Mouse (Mus musculus) layer of hippocampus, postnatal 14 days (tissue): ENCODE measurements around the gene Olfr118. TPM values are rescaled to one million over a fixed set of nuclear protein-coding genes. Genes with fewer than 3 reads are reported as not detected.
"Not testable (repeated sequence)": the region's sequence is repeated elsewhere in the genome, so short reads cannot be mapped to it uniquely, and the experiment has no call there.

Experiments used
- DNase-seq, 2 experiments: peaks; one replicate each; pipeline ENCODE4 v3.0.0; 2021 to 2022; ENCODE audit warnings: low spot score in 2 of 2, mixed read lengths in 1 of 2
- long read RNA-seq, 2 experiments: library from polyadenylated mRNA; stranded (forward); transcript quantifications; one replicate each; pipeline ENCODE4 v2.0.0; 2021
- total RNA-seq, 2 experiments: library from RNA; stranded (reverse); gene quantifications; 2 replicates each; pipeline ENCODE4 v1.2.3; 2021

Gene Olfr118
- not detected for total RNA-seq
- long read RNA-seq, experiment 1, result 0 reads
- long read RNA-seq, experiment 2, result 0 reads

DNA sequence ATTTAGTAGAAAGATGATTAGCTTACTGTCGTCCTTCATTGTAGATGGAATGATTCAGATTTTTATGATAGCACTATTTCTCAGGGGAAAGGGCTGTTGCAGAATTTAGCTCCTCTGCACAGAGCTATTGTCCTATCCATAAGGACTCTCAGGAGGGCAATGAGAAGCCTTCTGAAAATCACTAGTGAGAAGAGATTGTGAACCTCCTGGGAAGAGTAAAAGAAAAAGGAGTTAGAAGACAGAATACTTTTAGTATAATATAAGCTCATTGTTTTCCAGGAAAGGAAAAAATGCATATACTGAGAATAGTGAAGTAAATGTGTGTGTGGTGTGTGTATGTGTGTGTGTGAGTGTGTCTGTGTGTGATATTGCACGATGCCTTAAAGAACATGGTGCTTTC, at the start of gene Olfr118:
TSS of gene Olfr118 (plus strand) at position 301 of the 400 bp plus-strand sequence.
- no peak for DNase-seq

DNA sequence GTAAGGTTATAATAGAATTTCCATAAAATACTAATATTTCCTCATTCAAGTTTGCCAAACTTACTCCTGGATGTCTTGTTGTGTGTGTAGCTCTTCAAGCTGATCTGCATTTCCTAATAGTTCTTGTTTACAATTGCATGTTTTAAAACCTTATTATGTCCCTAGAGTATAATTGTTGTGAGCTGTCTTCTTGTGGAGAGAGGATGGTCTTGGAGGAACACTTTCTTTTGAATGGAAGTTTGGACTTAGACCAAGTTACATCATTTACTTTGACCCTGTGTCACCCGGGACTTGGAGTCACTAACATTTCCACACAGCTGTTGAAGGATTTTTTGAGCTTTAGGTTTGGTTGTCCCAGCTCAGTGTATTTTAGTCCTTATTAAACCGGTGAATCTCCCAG, 39.8 kb upstream of the Olfr118 start, which contains the start of the genes Olfr115 and Olfr116:
TSS of gene Olfr115 (minus strand) at position 101 of the 400 bp plus-strand sequence.
TSS of gene Olfr116 (minus strand) at position 191 of the 400 bp plus-strand sequence.
- DNase-seq, result no peak

DNA sequence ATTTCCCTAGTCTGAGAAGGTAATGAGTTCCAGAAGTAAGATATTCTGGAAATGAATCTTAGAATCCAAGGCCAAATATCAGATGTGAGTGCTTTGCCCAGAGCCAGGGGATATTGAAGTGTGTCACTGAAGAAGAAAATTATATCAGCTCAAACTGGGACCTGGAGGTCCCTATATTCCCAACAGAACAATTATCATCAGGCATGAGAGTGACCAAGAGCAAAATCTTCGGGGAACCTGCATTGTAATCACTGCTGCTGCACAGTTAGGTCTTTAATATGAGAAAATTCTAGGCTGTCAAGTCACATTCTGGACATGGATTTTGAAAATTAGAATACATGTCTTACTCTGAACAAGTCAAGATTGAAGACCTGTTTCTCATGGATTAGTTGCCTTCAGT, 3.1 kb upstream of the Olfr118 start, which contains the start of gene Olfr117:
TSS of gene Olfr117 (minus strand) at position 101 of the 400 bp plus-strand sequence.
- no peak for DNase-seq

DNA sequence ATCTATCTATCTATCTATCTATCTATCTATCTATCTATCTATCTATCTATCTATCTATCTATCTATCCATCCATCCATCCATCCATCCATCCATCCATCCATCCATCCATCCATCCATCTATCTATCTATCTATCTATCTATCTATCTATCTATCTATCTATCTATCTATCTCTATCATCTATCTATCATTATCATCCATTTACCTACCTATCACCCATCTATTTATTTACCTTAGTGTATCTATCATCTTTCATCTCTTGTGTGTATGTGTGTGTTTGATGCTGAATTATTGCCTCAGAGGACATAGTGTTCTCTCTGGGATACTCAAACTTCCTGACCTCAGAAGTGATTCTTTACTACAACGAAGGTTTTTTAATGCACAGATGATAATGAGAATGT, 29.5 kb downstream of the Olfr118 start, which contains the start of gene Olfr119:
TSS of gene Olfr119 (plus strand) at position 301 of the 400 bp plus-strand sequence.
- DNase-seq, result not testable (repeated sequence)

DNA sequence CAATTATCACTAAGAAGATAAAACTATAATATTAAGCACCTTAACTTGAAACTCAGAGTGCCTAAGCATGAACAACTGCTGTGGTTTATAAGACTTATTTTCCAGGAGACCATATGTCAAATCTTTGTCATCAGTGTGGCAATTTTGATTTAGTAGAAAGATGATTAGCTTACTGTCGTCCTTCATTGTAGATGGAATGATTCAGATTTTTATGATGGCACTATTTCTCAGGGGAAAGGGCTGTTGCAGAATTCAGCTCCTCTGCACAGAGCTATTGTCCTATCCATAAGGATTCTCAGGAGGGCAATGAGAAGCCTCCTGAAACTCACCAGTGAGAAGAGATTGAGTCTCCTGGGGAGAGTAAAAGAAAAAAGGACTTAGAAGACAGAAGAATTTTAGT, 54.7 kb downstream of the Olfr118 start, which contains the start of gene Olfr120:
TSS of gene Olfr120 (plus strand) at position 301 of the 400 bp plus-strand sequence.
- no peak for DNase-seq

Other genes with a start within 250 kb of the Olfr118 start
- not detected for gene Olfr108, start 221.5 kb upstream of the Olfr118 start, total RNA-seq
- not detected for gene Olfr109, start 208.1 kb upstream of the Olfr118 start, total RNA-seq
- not detected for gene H2-M2, start 183.4 kb upstream of the Olfr118 start, total RNA-seq
- gene Olfr110, start 174.5 kb upstream of the Olfr118 start, total RNA-seq, result not detected
- gene Olfr111, start 159.0 kb upstream of the Olfr118 start, total RNA-seq, result not detected
- gene Olfr112, start 97.5 kb upstream of the Olfr118 start, total RNA-seq, result not detected
- not detected for gene Olfr113, start 89.3 kb upstream of the Olfr118 start, total RNA-seq
- gene Olfr114, start 74.2 kb upstream of the Olfr118 start, total RNA-seq, result not detected
- not detected for gene Olfr115, start 39.9 kb upstream of the Olfr118 start, total RNA-seq
- not detected for gene Olfr116, start 39.8 kb upstream of the Olfr118 start, total RNA-seq
- gene Olfr117, start 3.2 kb upstream of the Olfr118 start, total RNA-seq, result not detected
- not detected for gene Olfr119, start 29.6 kb downstream of the Olfr118 start, total RNA-seq
- not detected for gene Olfr120, start 54.8 kb downstream of the Olfr118 start, total RNA-seq
- gene Olfr121, start 81.9 kb downstream of the Olfr118 start, total RNA-seq, result not detected
- not detected for gene Olfr122, start 101.6 kb downstream of the Olfr118 start, total RNA-seq
- gene Olfr123, start 126.5 kb downstream of the Olfr118 start, total RNA-seq, result not detected
- not detected for gene Olfr124, start 132.9 kb downstream of the Olfr118 start, total RNA-seq
- gene Olfr125, start 166.0 kb downstream of the Olfr118 start, total RNA-seq, result not detected
- gene Olfr126, start 180.5 kb downstream of the Olfr118 start, total RNA-seq, result not detected
- not detected for gene Olfr127, start 233.4 kb downstream of the Olfr118 start, total RNA-seq